Mouse (Mus musculus) stomach, postnatal 0 days (tissue): ENCODE results near the gene Ptprn2.

ENCODE experiments used
- CTCF ChIP-seq: IDR thresholded peaks from 2 replicates; pipeline ENCODE4 v1.5.1; 2016; ENCODE audit warnings: antibody characterized with exemption, low read depth, mild to moderate bottlenecking, moderate library complexity
- EP300 ChIP-seq: optimal IDR thresholded peaks from 2 replicates; pipeline ENCODE3; 2016; ENCODE audit warnings: antibody characterized with exemption

DNA sequence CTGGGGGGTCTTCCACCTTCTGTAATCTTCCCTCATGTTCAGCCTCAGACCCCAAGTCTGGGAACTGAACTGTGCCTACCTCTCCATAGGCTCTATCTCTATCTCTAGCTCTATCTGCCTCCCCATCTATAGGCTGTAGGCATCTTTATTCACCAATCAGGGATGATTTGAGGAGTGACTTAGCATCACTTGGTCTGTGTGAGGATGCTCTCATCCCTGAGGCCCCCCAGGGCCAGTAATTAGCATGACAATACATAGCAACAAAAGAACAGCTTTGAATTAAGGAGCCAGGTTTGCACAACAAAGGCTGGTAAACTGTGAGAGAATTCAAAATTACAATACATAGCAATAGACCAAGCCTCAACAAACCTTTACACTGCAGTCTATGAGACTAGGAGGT lies 749.6 kb downstream of the Ptprn2 start:
- no peak for TF ChIP-seq CTCF
- TF ChIP-seq EP300: no peak
